Mouse (Mus musculus) lung, postnatal 0 days (tissue): ENCODE results near the gene Kif2a.

ENCODE experiments used
- CTCF ChIP-seq: IDR thresholded peaks from 2 replicates; pipeline ENCODE4 v1.5.1; 2016; ENCODE audit warnings: antibody characterized with exemption, mild to moderate bottlenecking
- EP300 ChIP-seq: IDR thresholded peaks from 2 replicates; pipeline ENCODE4 v1.6.1; 2016; ENCODE audit warnings: antibody characterized with exemption, mild to moderate bottlenecking, control low read depth

DNA sequence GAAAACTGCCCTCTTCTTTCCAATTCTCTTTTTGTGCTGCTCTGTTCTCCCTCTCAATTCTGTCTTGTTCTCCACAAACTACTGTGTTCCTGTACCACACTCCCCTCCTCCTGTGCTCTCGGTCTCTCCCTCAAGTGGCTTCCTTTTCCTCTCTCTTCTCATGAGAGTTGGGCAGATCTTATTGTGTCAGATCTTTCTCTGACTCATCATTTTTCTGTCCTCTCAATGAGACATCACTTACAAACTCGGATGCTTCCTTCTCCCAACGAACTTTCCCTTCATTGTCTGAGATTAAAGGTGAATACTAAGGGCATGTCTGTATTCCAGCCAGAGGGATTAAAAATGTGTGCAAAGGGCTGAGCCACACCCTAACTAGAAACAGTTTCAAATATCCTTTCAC lies 3.7 kb upstream of the Kif2a start:
- TF ChIP-seq EP300 = no peak
- TF ChIP-seq CTCF = no peak
